Mouse (Mus musculus) CD4-positive, CD25-positive, alpha-beta regulatory T cell (primary cell): ENCODE data around the gene Fam206a. TPM values are rescaled to one million over a fixed set of nuclear protein-coding genes. Genes with fewer than 3 reads are reported as not detected.

Experiments
- polyA plus RNA-seq: library from polyadenylated mRNA; unstranded; fragments of 100-300 nt; shearing (Covaris generic); gene quantifications from one replicate; pipeline ENCODE4 v1.2.1, GENCODE M21; 2017

The Fam206a gene
- 19.7 TPM for polyA plus RNA-seq

DNA sequence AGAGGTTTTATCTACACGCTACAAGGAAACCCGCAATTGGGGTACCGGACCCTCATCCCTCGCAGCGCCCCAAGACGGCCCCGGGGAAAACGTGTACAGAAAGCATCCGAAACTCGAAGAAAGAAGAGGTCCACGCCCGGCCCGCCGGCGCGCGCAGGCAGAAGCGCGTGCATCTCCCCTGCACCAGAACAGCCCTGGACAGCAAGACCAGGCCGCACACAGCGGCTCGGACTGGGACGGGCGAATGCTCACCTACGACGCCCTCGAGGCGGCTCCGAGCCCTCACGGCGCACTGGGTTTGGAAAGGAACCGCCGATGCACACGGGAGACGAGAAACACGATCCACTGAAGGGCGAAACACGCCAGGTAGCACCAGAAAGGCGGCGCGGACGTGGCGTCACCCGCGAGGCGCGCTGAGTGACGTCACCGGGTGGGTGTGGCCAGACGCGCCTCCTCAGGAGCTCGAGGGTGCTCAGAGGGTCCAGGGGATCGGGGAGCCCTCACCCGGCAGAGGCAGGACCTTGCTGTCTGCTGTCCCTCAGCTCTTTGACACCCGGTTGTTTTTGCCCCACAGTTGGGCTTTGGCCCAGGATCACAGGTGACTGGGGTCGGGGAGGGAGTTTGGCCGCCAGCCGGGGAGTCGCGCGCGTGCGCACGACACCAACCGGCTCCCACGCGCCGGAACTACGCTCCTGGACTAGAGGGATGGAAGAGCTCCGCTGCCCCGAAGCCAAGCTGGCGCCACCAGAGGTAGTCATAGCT, at the start of gene Fam206a, which contains the start of gene Elp1:
Gene Fam206a, plus strand, starts transcription at position 439 of the 762 bp plus-strand sequence.
Gene Elp1, minus strand, starts transcription at position 425 of the 762 bp plus-strand sequence.

Other genes with a start within 250 kb of the Fam206a start
- not detected for gene Gm26657, start 62.3 kb upstream of the Fam206a start, polyA plus RNA-seq
- gene Actl7b, start 60.9 kb upstream of the Fam206a start, polyA plus RNA-seq: not detected
- gene Actl7a, start 58.9 kb upstream of the Fam206a start, polyA plus RNA-seq: not detected
- gene Elp1, start within 50 bp of the Fam206a start, polyA plus RNA-seq: 34.0 TPM
- gene Ctnnal1, start 62.8 kb downstream of the Fam206a start, polyA plus RNA-seq: 1.5 TPM
- gene Tmem245, start 145.1 kb downstream of the Fam206a start, polyA plus RNA-seq: 15.1 TPM
- not detected for gene Frrs1l, start 188.0 kb downstream of the Fam206a start, polyA plus RNA-seq